In the genomic region with DNA sequence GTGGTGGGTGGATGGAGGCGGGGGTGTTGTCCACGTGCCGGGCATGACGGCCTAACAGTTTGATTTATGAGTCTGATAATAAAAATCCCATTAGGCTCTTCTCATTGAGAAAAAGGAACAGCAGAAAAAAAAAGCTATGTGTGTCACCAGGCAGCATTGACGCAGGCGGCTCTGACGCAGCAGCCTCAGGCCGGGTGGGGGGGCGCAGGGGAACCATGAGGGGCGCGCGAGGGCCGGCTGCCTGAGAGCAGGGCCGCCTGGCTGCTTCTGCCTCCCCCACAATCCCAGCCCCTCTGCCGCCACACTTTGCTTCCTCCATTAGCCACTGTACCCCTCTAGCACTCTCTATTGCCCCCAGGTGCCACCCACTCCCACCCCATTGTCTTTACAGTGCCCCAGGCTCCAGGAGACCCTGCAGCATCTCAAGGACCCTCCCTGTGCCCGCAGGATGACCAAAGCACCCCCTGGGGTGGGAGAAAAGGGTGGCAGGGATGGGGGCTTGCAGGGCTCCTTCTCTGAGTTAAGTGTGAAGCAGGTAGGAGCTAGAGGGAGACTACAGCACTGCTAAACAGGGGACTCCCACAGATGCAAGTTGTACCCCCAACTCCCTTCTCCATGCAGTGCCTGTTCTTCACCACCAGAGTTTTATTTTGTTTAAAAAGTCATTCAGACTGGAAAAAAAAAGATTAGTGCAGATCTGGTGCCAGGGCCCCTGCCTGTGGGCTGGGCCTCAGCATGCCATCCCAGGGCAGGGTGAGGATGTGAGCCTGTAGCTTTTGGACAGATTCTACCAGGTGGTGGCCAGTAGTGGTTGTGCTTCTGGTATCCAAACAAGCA, we compare ENCODE assay signal across 10 mouse cellular contexts. TPM values are rescaled to one million over a fixed set of nuclear protein-coding genes. Genes with fewer than 3 reads are reported as not detected.
A peak's percentile ranks its signal among the peaks of the same experiment; 100 is the strongest.
DNase-seq lines count a peak whose midpoint lies in the region; ATAC-seq and TF ChIP-seq lines count a peak whose summit lies in the region.
"Had no signal": no experiment of that assay in that cellular context is flagged by ENCODE, and none has a peak within 500 bp of the region (broad histone marks: within the 10 kb centered on the region; RNA-seq: fewer than 3 reads in every experiment).

No protein-coding gene starts in this region.

- TF ChIP-seq EP300 in heart, postnatal 0 days (IDR thresholded peaks at IDR 0.05; ENCODE audit: low read depth), result no peak

- H3K4me3 ChIP-seq in E14TG2a.4 (replicated peaks; ENCODE audit: low read length), result no peak overlapping the region; the same call in 1 of the 2 replicates
- peak overlapping the region; percentile 29 for H3K4me3 ChIP-seq in forebrain, embryonic 13.5 days
- peak overlapping the region; percentile 33 for H3K4me3 ChIP-seq in heart, postnatal 0 days (ENCODE audit: low read depth, low read length)
- H3K4me3 ChIP-seq in lung, embryonic 16.5 days (ENCODE audit: low read length), result peak overlapping the region; percentile 21

- peak; percentile 32; the same call in 1 of the 2 replicates for TF ChIP-seq CTCF in E14TG2a.4 (conservative IDR thresholded peaks at IDR 0.05; ENCODE audit: low read length)
- 0 out of 2 replicates have a peak, but pooled peaks have one; percentile 5 for TF ChIP-seq CTCF in heart, postnatal 0 days (IDR thresholded peaks at IDR 0.05; ENCODE audit: low read depth)

- H3K4me2 ChIP-seq in forebrain, embryonic 13.5 days, result peak overlapping the region; percentile 59
- H3K4me2 ChIP-seq in heart, postnatal 0 days (ENCODE audit: low read depth, low read length), result peak overlapping the region; percentile 62
- peak overlapping the region; percentile 50 for H3K4me2 ChIP-seq in lung, embryonic 16.5 days (ENCODE audit: low read depth, low read length)

- H3K9me3 ChIP-seq in E14TG2a.4 (ENCODE audit: low read length), result peaks cover 2% of the 10 kb centered on the region
- H3K9me3 ChIP-seq in forebrain, embryonic 13.5 days (replicated peaks), result no peaks in the 10 kb centered on the region
- no peaks in the 10 kb centered on the region for H3K9me3 ChIP-seq in heart, postnatal 0 days (replicated peaks; ENCODE audit: control insufficient read depth, low read length)
- no peaks in the 10 kb centered on the region for H3K9me3 ChIP-seq in lung, embryonic 16.5 days (ENCODE audit: control insufficient read depth, low read length)

- peak; percentile 63 for DNase-seq in cerebellum, adult 11-12 months
- peak; percentile 75 for DNase-seq in heart, postnatal 0 days (ENCODE audit: low spot score)
- peak; percentile 94 for DNase-seq in kidney, postnatal 10 days
- peak; percentile 94 for DNase-seq in retina, postnatal 1 day
- no peak for DNase-seq in spleen, adult 18-20 months

- H3K9ac ChIP-seq in forebrain, embryonic 13.5 days, result peak overlapping the region; percentile 45; the same call in 1 of the 2 replicates
- H3K9ac ChIP-seq in heart, postnatal 0 days (replicated peaks; ENCODE audit: low read depth, low read length), result no peak overlapping the region; the same call in 1 of the 2 replicates
- H3K9ac ChIP-seq in lung, embryonic 16.5 days (ENCODE audit: low read length), result peak overlapping the region; percentile 12; the same call in 1 of the 2 replicates

- ATAC-seq in forebrain, embryonic 13.5 days, result peak; percentile 95
- ATAC-seq in heart, postnatal 0 days (ENCODE audit: insufficient read depth, low read depth), result peak; percentile 71
- ATAC-seq in lung, embryonic 16.5 days (ENCODE audit: low read depth), result peak; percentile 89

- H3K27ac ChIP-seq in forebrain, embryonic 13.5 days, result peak overlapping the region; percentile 83
- no peak overlapping the region for H3K27ac ChIP-seq in heart, postnatal 0 days (ENCODE audit: low read depth)
- H3K27ac ChIP-seq in lung, embryonic 16.5 days (ENCODE audit: low read length), result no peak overlapping the region

- 0% methylated on average over 14 of the region's 16 CpGs for WGBS in forebrain, embryonic 13.5 days
- WGBS in heart, postnatal 0 days, result 0% methylated on average over 15 of the region's 16 CpGs
- under 1% methylated on average over 16 of the region's 16 CpGs for WGBS in lung, embryonic 16.5 days

- no peaks in the 10 kb centered on the region for H3K36me3 ChIP-seq in E14TG2a.4 (ENCODE audit: insufficient read depth, low read length)
- H3K36me3 ChIP-seq in forebrain, embryonic 13.5 days (ENCODE audit: poor library complexity, severe bottlenecking), result no peaks in the 10 kb centered on the region
- no peaks in the 10 kb centered on the region for H3K36me3 ChIP-seq in heart, postnatal 0 days (replicated peaks; ENCODE audit: control insufficient read depth, insufficient read depth, low read length)
- H3K36me3 ChIP-seq in lung, embryonic 16.5 days (ENCODE audit: control insufficient read depth, insufficient read depth, low read length), result no peaks in the 10 kb centered on the region
- H3K36me3 ChIP-seq: G1E had no signal

- peaks cover 18% of the 10 kb centered on the region for H3K4me1 ChIP-seq in E14TG2a.4 (replicated peaks; ENCODE audit: low read depth, low read length)
- peaks cover 34% of the 10 kb centered on the region for H3K4me1 ChIP-seq in forebrain, embryonic 13.5 days
- peaks cover 23% of the 10 kb centered on the region for H3K4me1 ChIP-seq in heart, postnatal 0 days (ENCODE audit: control insufficient read depth, insufficient read depth)
- H3K4me1 ChIP-seq in lung, embryonic 16.5 days (replicated peaks; ENCODE audit: control insufficient read depth, insufficient read depth, low read length), result peaks cover 20% of the 10 kb centered on the region

- H3K27me3 ChIP-seq in E14TG2a.4 (ENCODE audit: insufficient read depth, low read length), result peaks cover 43% of the 10 kb centered on the region
- H3K27me3 ChIP-seq in forebrain, embryonic 13.5 days, result peaks cover 11% of the 10 kb centered on the region; the same call in 1 of the 2 replicates
- H3K27me3 ChIP-seq in heart, postnatal 0 days (ENCODE audit: control insufficient read depth, insufficient read depth, low read length), result no peaks in the 10 kb centered on the region
- H3K27me3 ChIP-seq in lung, embryonic 16.5 days (ENCODE audit: control insufficient read depth, insufficient read depth, low read depth, low read length), result no peaks in the 10 kb centered on the region; the same call in 1 of the 2 replicates

RNA-seq across cellular contexts. Expression of a gene that starts 16.6 kb away (rescaled TPM):
- 13.1 and 13.4 TPM in 2 replicates for polyA plus RNA-seq in forebrain, embryonic 13.5 days (2015; fragmentation: Nextera tagmentation; extraction: Ambion mirVana)
- total RNA-seq in heart, postnatal 0 days (2014; rRNA removed; ENCODE audit: low replicate concordance), result 2.2 and 3.0 TPM in 2 replicates
- polyA plus RNA-seq in heart, postnatal 0 days (2015; fragmentation: Nextera tagmentation; extraction: Ambion mirVana), result 1.3 and 1.5 TPM in 2 replicates
- polyA plus RNA-seq in lung, embryonic 16.5 days (2015; fragmentation: Nextera tagmentation; extraction: Ambion mirVana), result 0.88 and 1.7 TPM in 2 replicates
- polyA plus RNA-seq: G1E had no signal

RNA-seq across cellular contexts. Expression of a gene that starts 58.2 kb away (rescaled TPM):
- not detected in 2 replicates for polyA plus RNA-seq in forebrain, embryonic 13.5 days (2015; fragmentation: Nextera tagmentation; extraction: Ambion mirVana)
- not detected in 2 replicates for total RNA-seq in heart, postnatal 0 days (2014; rRNA removed; ENCODE audit: low replicate concordance)
- polyA plus RNA-seq in heart, postnatal 0 days (2015; fragmentation: Nextera tagmentation; extraction: Ambion mirVana), result not detected in 2 replicates
- not detected in 2 replicates for polyA plus RNA-seq in lung, embryonic 16.5 days (2015; fragmentation: Nextera tagmentation; extraction: Ambion mirVana)
- total RNA-seq: G1E had no signal
- polyA plus RNA-seq: G1E; liver, embryonic 16.5 days had no signal

Comparison
In these comparisons a context has a peak if more than half of its experiments do, and no peak if none do; other contexts are left out.
1. DNase-seq: peak in cerebellum, adult 11-12 months (single experiment), heart, postnatal 0 days (single experiment), kidney, postnatal 10 days (single experiment) and retina, postnatal 1 day (single experiment); none in spleen, adult 18-20 months (0 of 2).
2. Peak in every context shown above with its lines, with median percentiles within 50 percentile points of each other: ATAC-seq and H3K4me2 ChIP-seq.